Mouse (Mus musculus) embryo, embryonic 10.5 days (tissue): ENCODE data around the gene Ncapd2.
"Not testable (repeated sequence)": the region's sequence is repeated elsewhere in the genome, so short reads cannot be mapped to it uniquely, and the experiment has no call there.

Experiments
- DNase-seq: peaks from one replicate; pipeline ENCODE4 v3.0.0-alpha.2; 2015; ENCODE audit warnings: low spot score

Ncapd2 gene

DNA sequence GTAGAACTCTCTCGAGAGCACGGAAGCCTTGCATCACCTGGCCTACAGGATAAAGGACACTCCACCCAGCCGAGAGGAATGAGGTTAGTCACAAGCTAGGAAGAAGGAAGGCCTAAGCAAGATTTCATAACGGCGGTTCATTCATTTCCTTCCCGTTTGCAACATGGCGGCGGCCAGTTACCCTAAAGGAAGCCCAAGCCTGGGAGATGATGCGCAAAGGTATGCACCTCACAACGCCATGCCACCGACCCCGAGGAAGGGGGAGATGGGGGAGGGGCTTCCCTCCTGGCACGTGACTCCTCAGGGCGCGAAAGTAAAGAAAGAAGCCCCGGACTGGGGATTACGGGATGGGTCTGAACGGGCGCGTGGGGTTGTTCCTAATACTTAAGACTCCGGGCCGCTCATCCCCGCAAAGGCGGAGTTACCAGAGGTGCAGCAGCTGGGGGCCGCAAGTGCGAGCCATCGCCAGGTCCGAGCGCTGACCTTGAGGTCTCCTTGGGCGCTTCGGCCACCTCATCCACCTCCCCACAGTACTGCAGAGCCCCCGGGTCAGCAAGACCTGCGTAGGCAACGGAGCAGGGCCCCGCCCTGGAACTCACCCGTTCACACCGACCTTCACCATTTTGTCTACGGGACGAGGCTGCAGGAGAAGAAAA is 26.7 kb downstream of the Ncapd2 start:
- DNase-seq, result peak; percentile 93

GRCm38 (mm10) chr6:125163801-125164657 is 27.5 kb downstream of the Ncapd2 start:
- DNase-seq, result peak; percentile 58

DNA sequence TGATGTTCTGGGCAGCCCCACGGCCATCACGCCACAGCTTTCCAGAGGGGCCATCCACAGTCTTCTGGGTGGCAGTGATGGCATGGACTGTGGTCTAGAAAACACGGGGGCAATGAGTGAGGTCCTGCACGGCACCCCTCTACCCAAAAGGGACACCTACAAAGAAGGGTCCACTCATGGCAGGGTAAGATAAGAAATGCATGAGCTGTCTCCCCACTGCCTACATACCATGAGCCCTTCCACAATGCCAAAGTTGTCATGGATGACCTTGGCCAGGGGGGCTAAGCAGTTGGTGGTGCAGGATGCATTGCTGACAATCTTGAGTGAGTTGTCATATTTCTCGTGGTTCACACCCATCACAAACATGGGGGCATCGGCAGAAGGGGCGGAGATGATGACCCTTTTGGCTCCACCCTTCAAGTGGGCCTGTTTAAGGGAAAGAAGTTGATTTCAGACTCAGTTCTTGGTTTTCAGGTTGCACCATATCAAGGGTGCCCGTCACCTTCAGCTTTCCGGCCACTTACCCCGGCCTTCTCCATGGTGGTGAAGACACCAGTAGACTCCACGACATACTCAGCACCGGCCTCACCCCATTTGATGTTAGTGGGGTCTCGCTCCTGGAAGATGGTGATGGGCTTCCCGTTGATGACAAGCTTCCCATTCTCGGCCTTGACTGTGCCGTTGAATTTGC is 28.7 kb downstream of the Ncapd2 start:
- not testable (repeated sequence) for DNase-seq

- peak; percentile 77 for DNase-seq
Measured at GRCm38 (mm10) chr6:125161971-125162370, 29.5 kb downstream of the Ncapd2 start.

- peak; percentile 77 for DNase-seq
Measured at GRCm38 (mm10) chr6:125160854-125161760, 30.4 kb downstream of the Ncapd2 start.

GRCm38 (mm10) chr6:125160558-125160853 is 31.0 kb downstream of the Ncapd2 start:
- no peak for DNase-seq

DNA sequence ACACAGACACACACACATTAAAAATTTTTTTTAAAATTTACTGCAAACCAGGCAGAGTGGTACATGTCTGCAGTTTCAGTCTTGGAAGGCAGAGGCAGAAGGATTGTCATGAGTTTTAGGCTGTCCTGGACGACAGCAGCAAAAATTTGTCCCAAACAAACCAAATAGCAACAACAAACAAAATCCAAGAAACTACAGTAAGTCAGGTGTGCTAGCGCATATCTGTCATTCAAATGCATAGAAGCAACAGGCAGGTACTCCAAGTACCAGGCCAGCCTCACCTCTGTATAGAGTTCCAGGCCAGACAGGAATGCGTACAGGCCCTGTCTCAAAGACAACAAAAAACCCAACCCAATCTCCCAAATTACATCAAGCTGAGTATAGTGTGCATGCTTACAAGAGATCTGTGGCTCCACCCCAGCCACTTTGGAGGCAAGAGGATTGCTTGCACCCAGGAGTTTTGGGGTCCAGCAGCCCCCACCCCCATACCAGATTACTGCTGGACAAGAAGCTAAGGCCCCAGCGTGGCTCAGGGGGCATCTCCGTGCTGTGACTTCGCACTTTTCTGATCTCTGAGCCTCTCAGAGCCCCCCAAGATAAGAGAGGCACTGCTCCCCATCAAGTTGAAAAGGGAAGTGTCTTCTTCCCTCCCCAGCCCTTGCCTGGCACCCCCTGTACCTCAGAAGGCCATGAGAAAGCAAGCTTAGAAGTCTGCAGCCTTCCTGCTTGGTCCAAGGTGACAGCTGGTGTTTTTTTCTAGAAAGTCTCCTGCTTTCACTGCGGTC is 31.5 kb downstream of the Ncapd2 start:
- no peak for DNase-seq

- DNase-seq, result no peak
Measured at GRCm38 (mm10) chr6:125158944-125159492, 32.5 kb downstream of the Ncapd2 start.

DNA sequence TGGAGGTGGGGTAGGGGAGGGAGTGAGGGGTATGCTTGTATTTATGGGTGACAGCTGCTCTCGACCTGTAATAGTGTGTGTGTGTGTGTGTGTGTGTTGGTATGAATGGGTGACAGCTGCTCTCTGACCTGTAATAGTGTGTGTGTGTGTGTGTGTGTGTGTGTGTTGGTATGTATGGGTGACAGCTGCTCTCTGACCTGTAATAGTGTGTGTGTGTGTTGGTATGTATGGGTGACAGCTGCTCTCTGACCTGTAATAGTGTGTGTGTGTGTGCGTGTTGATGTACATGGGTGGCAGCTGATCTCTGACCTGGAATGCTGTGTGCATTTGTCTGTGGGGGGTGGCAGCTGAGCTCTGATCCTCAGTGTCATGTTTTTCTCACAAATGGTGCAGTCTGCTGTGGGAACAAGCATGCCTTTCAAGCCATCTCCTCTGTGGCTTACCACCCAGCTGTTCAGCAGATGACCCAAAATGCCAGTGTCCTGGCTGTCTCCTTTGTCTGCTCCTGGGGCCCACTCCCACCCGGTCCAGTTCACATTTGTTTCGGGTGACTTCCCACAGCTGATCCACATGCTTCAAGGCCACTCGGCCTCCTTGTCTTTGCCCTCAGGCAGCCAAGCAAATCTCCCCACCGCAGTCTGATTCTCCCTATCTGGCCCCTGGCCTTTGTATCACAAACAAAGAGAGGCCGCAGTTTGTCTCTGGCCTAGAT is 34.4 kb downstream of the Ncapd2 start:
- DNase-seq, result peak; percentile 80

DNA sequence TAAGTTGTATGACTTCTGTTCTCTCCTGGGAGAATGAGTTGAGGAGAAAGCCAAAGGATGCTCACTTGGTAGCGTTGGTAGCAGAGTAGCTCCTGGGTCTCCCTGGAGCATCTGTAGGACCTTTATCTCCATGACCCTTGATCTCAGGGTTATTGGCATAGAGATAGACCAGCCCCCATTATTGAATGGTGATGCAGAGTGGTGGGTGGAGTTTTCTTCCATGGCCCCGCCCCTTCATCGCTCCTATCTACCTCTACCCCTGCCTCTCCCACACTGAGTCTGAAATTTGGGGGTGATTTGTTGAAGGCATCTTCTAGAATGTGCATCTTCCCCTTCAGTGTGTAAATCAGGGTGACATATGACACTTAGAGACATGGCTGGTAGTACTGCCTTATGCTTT is 35.0 kb downstream of the Ncapd2 start:
- DNase-seq, result no peak

- DNase-seq, result no peak
Measured at GRCm38 (mm10) chr6:125155262-125155661, 36.2 kb downstream of the Ncapd2 start.

GRCm38 (mm10) chr6:125154550-125154949 is 37.0 kb downstream of the Ncapd2 start:
- peak; percentile 31 for DNase-seq

DNA sequence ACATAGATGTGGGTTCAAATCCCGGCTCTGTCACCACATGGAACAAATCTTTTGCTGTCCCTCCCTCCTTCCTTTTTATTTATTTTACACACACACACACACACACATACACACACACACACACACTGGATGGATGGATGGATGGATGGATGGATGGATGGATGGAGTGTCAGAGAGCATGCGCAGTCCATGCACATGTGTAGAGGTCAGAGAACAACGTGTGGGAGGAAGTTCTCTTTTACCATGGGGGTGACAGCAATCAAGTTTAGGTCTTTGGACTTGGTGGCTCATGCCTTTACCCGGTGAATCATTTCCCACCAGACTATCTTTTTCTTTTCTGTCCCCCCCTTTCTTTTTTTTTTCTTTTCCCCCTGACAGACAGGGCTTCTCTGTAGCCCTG is 37.8 kb downstream of the Ncapd2 start:
- no peak for DNase-seq

- no peak for DNase-seq
Measured at GRCm38 (mm10) chr6:125153018-125153389, 38.5 kb downstream of the Ncapd2 start.

- DNase-seq, result no peak
Measured at GRCm38 (mm10) chr6:125152212-125153017, 39.1 kb downstream of the Ncapd2 start.

GRCm38 (mm10) chr6:125149569-125149950 is 41.9 kb downstream of the Ncapd2 start:
- no peak for DNase-seq

DNA sequence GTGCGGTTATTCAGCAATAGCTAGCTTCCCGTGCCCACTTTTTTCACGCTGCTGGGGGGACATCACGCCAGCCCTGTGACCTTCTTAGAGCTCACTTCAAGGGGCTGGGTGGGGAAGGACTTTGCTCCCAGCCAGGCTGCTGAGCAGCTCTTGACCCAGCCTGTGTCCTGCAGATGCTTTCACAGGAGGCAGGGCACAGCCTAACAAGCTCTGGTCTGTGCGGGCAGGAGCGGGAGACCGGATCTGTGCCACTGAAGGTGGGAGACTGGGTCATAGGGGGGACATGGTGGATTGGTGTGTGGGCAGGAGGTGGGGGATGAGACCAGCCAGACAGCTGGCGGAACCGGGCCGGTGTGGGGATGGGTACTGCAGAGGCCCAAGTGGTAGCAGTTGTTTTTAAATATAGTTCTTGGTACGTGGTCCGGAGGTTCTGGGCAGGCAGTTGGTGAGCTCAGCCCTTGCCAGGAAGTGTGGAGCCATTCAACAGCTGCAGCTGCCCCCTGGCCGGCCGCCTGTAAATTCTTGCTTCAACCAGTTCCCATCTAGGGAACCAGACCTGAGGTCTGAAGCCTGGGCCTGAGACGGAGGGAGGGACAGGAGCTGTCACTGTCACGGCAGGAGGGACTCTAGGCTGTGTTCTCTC is 42.5 kb downstream of the Ncapd2 start:
- DNase-seq, result no peak

GRCm38 (mm10) chr6:125148251-125148925 is 43.1 kb downstream of the Ncapd2 start:
- peak; percentile 26 for DNase-seq
